Mouse (Mus musculus) C2C12 (cell line): Measurements from ENCODE around the gene Dnaaf3.

Experiments used
- CTCF ChIP-seq: IDR thresholded peaks from one replicate; pipeline ENCODE4 v1.5.1; 2011; ENCODE audit not compliant: control insufficient read depth, insufficient read depth, insufficient read length
- MYOG ChIP-seq: IDR thresholded peaks from one replicate; pipeline ENCODE4 v1.6.1; 2011; ENCODE audit not compliant: control insufficient read depth, insufficient read length; ENCODE audit errors: extremely low read depth
- USF1 ChIP-seq: IDR thresholded peaks from one replicate; pipeline ENCODE4 v1.6.1; 2011; ENCODE audit warnings: low read depth, mild to moderate bottlenecking, control low read depth, moderate library complexity

- TF ChIP-seq MYOG (no peak), CTCF (no peak), USF1 (no peak)
Measured at GRCm38 (mm10) chr7:4516332-4517050, 15.8 kb downstream of the Dnaaf3 start, which contains the start of gene Tnnt1.
